Mouse (Mus musculus): ENCODE measurements around the gene Zan. TPM values are rescaled to one million over a fixed set of nuclear protein-coding genes. Genes with fewer than 3 reads are reported as not detected.

Zan gene
- polyA plus RNA-seq, 1 experiment from 2014 or later: not detected

GRCm38 (mm10) chr5:137333512-137334174 lies 143.2 kb downstream of the Zan start, which contains the start of gene Slc12a9:
Slc12a9 (minus strand) TSS chr5:137333597.
- H3K9ac ChIP-seq (ENCODE audit: low read length): peak within 1 kb of the TSS; percentile 70
- ATAC-seq (ENCODE audit: insufficient number of reproducible peaks, low FRiP score, low TSS enrichment, low read depth): peak; percentile 90
- H3K9me3 ChIP-seq (ENCODE audit: control insufficient read depth, low read length): no peaks in the 10 kb centered on the region
- H3K27ac ChIP-seq (replicated peaks; ENCODE audit: low read depth, low read length): no peak within 1 kb of the TSS
- no peaks in the 10 kb centered on the region for H3K27me3 ChIP-seq (ENCODE audit: control insufficient read depth, insufficient read depth, low read length)
- H3K4me3 ChIP-seq (ENCODE audit: low read depth, low read length): peak within 1 kb of the TSS; percentile 61
- DNase-seq (ENCODE audit: low spot score): peak; percentile 95
- no peaks in the 10 kb centered on the region for H3K36me3 ChIP-seq (ENCODE audit: control insufficient read depth, insufficient read depth, low read length)
- 1% methylated on average over 44 of the region's 44 CpGs for WGBS
- H3K4me2 ChIP-seq (ENCODE audit: low read depth, severe bottlenecking): peak within 1 kb of the TSS; percentile 66
- H3K4me1 ChIP-seq (ENCODE audit: control insufficient read depth, insufficient read depth, low read length): peaks cover 6% of the 10 kb centered on the region

DNA sequence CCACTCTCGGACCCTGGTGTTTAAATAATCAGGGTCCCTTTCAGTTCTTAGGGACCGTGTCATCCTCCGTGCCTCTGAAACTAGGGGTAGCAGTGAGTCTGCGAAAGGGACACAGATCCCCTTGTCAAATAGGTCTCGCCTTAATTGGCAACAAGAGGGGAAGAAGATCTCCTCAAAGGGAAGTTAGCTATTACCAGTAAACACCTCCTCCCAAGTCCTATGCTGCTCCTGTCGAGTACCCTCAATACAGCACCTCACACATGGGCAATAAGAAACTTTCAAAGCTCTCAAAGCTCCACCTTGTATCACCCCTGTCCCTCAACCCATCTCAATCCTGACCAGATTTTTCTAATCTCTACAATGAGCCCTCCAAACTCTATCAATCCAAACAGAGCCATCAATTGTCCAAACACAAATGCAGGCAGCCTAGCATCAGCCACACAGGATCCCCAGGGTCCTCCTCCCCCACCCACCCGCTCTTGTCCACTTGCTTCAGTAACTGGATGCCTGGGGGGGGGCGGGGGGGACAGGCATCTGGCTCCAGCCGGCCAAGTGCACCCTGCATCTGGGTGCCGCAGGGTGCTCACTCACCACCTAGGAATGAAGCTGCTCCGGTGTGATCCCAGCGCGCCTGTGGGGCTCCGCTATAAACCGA lies 143.9 kb downstream of the Zan start:
- 15% methylated on average over 15 of the region's 15 CpGs for WGBS
- DNase-seq (ENCODE audit: low spot score) (no peak), ATAC-seq (ENCODE audit: insufficient number of reproducible peaks, low FRiP score, low TSS enrichment, low read depth) (peak; percentile 33; the same call in 1 of the 2 replicates)
- H3K36me3 ChIP-seq (ENCODE audit: control insufficient read depth, insufficient read depth, low read length): no peaks in the 10 kb centered on the region
- H3K27ac ChIP-seq (replicated peaks; ENCODE audit: low read depth, low read length): no peak overlapping the region
- peak overlapping the region; percentile 66 for H3K4me2 ChIP-seq (ENCODE audit: low read depth, severe bottlenecking)
- no peaks in the 10 kb centered on the region for H3K9me3 ChIP-seq (ENCODE audit: control insufficient read depth, low read length)
- peak overlapping the region; percentile 61 for H3K4me3 ChIP-seq (ENCODE audit: low read depth, low read length)
- peaks cover 3% of the 10 kb centered on the region for H3K4me1 ChIP-seq (ENCODE audit: control insufficient read depth, insufficient read depth, low read length)
- peak overlapping the region; percentile 70 for H3K9ac ChIP-seq (ENCODE audit: low read length)
- no peaks in the 10 kb centered on the region for H3K27me3 ChIP-seq (ENCODE audit: control insufficient read depth, insufficient read depth, low read length)

DNA sequence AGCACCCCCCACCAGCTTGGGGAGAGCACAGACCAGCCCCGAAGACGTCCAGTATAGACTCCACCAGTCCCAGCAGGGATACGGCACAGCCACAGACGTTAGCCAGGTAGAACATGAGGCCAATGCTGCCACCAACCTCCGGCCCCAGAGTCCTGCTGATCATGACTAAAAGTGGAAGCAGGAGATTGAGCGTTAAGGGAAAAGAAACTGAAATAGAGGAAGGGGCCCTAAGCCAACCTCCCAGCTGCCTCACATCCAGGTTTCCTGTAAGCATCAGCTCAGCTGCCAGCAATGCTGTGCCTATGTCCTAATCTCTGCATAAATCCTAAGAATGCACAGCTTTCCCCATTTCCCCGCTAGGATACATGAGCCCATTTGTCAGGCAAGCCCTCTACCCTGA lies 146.0 kb downstream of the Zan start:
- Histone ChIP-seq H3K9me3 (ENCODE audit: control insufficient read depth, low read length) (no peaks in the 10 kb centered on the region), H3K27me3 (ENCODE audit: control insufficient read depth, insufficient read depth, low read length) (no peaks in the 10 kb centered on the region), H3K4me2 (ENCODE audit: low read depth, severe bottlenecking) (no peak overlapping the region), H3K9ac (ENCODE audit: low read length) (no peak overlapping the region), H3K4me1 (ENCODE audit: control insufficient read depth, insufficient read depth, low read length) (peaks cover 3% of the 10 kb centered on the region), H3K27ac (replicated peaks; ENCODE audit: low read depth, low read length) (no peak overlapping the region), H3K36me3 (ENCODE audit: control insufficient read depth, insufficient read depth, low read length) (0 out of 2 replicates have a peak, but pooled peaks cover 2% of the 10 kb centered on the region), H3K4me3 (ENCODE audit: low read depth, low read length) (no peak overlapping the region)
- DNase-seq (ENCODE audit: low spot score) (no peak), ATAC-seq (ENCODE audit: insufficient number of reproducible peaks, low FRiP score, low TSS enrichment, low read depth) (no peak)
- 89% methylated on average over 7 of the region's 7 CpGs for WGBS

Other genes starting within 250 kb of the Zan start
- gene Ache, start 189.5 kb downstream of the Zan start, polyA plus RNA-seq (2014; fragmentation: Nextera tagmentation; extraction: Ambion mirVana): 1.3 and 1.7 TPM in 2 replicates
- gene Ufsp1, start 182.4 kb downstream of the Zan start, polyA plus RNA-seq (2014; fragmentation: Nextera tagmentation; extraction: Ambion mirVana): 7.4 and 7.6 TPM in 2 replicates
- 175 and 177 TPM in 2 replicates for gene Srrt, start 169.4 kb downstream of the Zan start, polyA plus RNA-seq (2014; fragmentation: Nextera tagmentation; extraction: Ambion mirVana)
- gene Trip6, start 162.7 kb downstream of the Zan start, polyA plus RNA-seq (2014; fragmentation: Nextera tagmentation; extraction: Ambion mirVana): 56.5 and 57.2 TPM in 2 replicates
- 4.7 and 6.4 TPM in 2 replicates for gene Slc12a9, start 143.5 kb downstream of the Zan start, polyA plus RNA-seq (2014; fragmentation: Nextera tagmentation; extraction: Ambion mirVana)
- gene Ephb4, start 127.0 kb downstream of the Zan start, polyA plus RNA-seq (2014; fragmentation: Nextera tagmentation; extraction: Ambion mirVana): 71.2 and 76.7 TPM in 2 replicates
- gene Pop7, start 25.5 kb upstream of the Zan start, polyA plus RNA-seq (2014; fragmentation: Nextera tagmentation; extraction: Ambion mirVana): 51.1 and 59.3 TPM in 2 replicates
- 13.7 and 14.1 TPM in 2 replicates for gene Gigyf1, start 41.5 kb upstream of the Zan start, polyA plus RNA-seq (2014; fragmentation: Nextera tagmentation; extraction: Ambion mirVana)
- 0.54 and 0.67 TPM in 2 replicates for gene Epo, start 56.2 kb upstream of the Zan start, polyA plus RNA-seq (2014; fragmentation: Nextera tagmentation; extraction: Ambion mirVana)
- 352 and 360 TPM in 2 replicates for gene Gnb2, start 56.4 kb upstream of the Zan start, polyA plus RNA-seq (2014; fragmentation: Nextera tagmentation; extraction: Ambion mirVana)
- gene Actl6b, start 76.5 kb upstream of the Zan start, polyA plus RNA-seq (2014; fragmentation: Nextera tagmentation; extraction: Ambion mirVana): not detected in 2 replicates
- 0.67 and 0.84 TPM in 2 replicates for gene Tfr2, start 92.8 kb upstream of the Zan start, polyA plus RNA-seq (2014; fragmentation: Nextera tagmentation; extraction: Ambion mirVana)
- gene Mospd3, start 124.0 kb upstream of the Zan start, polyA plus RNA-seq (2014; fragmentation: Nextera tagmentation; extraction: Ambion mirVana): 20.4 and 21.4 TPM in 2 replicates
- 150 TPM in 2 replicates for gene Pcolce, start 136.7 kb upstream of the Zan start, polyA plus RNA-seq (2014; fragmentation: Nextera tagmentation; extraction: Ambion mirVana)
- gene Fbxo24, start 151.9 kb upstream of the Zan start, polyA plus RNA-seq (2014; fragmentation: Nextera tagmentation; extraction: Ambion mirVana): 0.11 and 0.24 TPM in 2 replicates
- gene Lrch4, start 152.1 kb upstream of the Zan start, polyA plus RNA-seq (2014; fragmentation: Nextera tagmentation; extraction: Ambion mirVana): 31.1 and 35.3 TPM in 2 replicates
- 6.5 and 11.5 TPM in 2 replicates for gene Gm20605, start 152.1 kb upstream of the Zan start, polyA plus RNA-seq (2014; fragmentation: Nextera tagmentation; extraction: Ambion mirVana)
- gene Sap25, start 164.3 kb upstream of the Zan start, polyA plus RNA-seq (2014; fragmentation: Nextera tagmentation; extraction: Ambion mirVana): 8.2 and 9.2 TPM in 2 replicates
- 0.31 and 0.47 TPM in 2 replicates for gene Irs3, start 168.7 kb upstream of the Zan start, polyA plus RNA-seq (2014; fragmentation: Nextera tagmentation; extraction: Ambion mirVana)
- gene Agfg2, start 207.7 kb upstream of the Zan start, polyA plus RNA-seq (2014; fragmentation: Nextera tagmentation; extraction: Ambion mirVana): 14.1 and 15.4 TPM in 2 replicates

Measured in limb, embryonic 11.5 days (tissue).